Mouse (Mus musculus): Measurements from ENCODE around the gene 4930583I09Rik.

GRCm38 (mm10) chr17:64836352-64836751 is 481 bp upstream of the 4930583I09Rik start:
- TF ChIP-seq EP300 (IDR thresholded peaks at IDR 0.05; ENCODE audit: insufficient read depth, low read depth, low read length) (no peak), CTCF (IDR thresholded peaks at IDR 0.05) (no peak)
